Mouse (Mus musculus) hindbrain, embryonic 11.5 days (tissue): ENCODE results near the gene Ifna9. TPM values are rescaled to one million over a fixed set of nuclear protein-coding genes. Genes with fewer than 3 reads are reported as not detected.
A peak's percentile ranks its signal among the peaks of the same experiment; 100 is the strongest.

Source experiments
- ATAC-seq: fragments of 200-750 bp; cut with Nextera tagmentation; 2 replicates; pipeline ENCODE4 v1.8.0; 2017; ENCODE audit warnings: mild to moderate bottlenecking, moderate TSS enrichment, moderate library complexity; ENCODE audit not compliant: low FRiP score
- DNase-seq: peaks from one replicate; pipeline ENCODE4 v3.0.0-alpha.2; 2015; ENCODE audit warnings: low spot score
- H3K27ac ChIP-seq: fragments of 300-500 bp; sonication (generic); 2 replicates; pipeline ENCODE4 v1.5.1; 2014; ENCODE audit warnings: mild to moderate bottlenecking, low read depth, low read length
- H3K27me3 ChIP-seq: fragments of 300-500 bp; sonication (generic); 2 replicates; pipeline ENCODE4 v1.6.1; 2014; ENCODE audit warnings: mild to moderate bottlenecking, low read length, moderate library complexity, mixed read lengths; ENCODE audit not compliant: control insufficient read depth, insufficient read depth
- H3K36me3 ChIP-seq: fragments of 300-500 bp; sonication (generic); 2 replicates; pipeline ENCODE4 v1.6.1; 2014; ENCODE audit warnings: mild to moderate bottlenecking, low read length, moderate library complexity, mixed read lengths; ENCODE audit not compliant: control insufficient read depth, insufficient read depth
- H3K4me1 ChIP-seq: fragments of 300-500 bp; sonication (generic); replicated peaks from 2 replicates; pipeline ENCODE4 v1.6.1; 2014; ENCODE audit warnings: low read length, mixed read lengths; ENCODE audit not compliant: control insufficient read depth, insufficient read depth
- H3K4me2 ChIP-seq: fragments of 300-500 bp; sonication (generic); replicated peaks from 2 replicates; pipeline ENCODE4 v1.6.1; 2014; ENCODE audit warnings: mild to moderate bottlenecking, low read depth, low read length
- H3K4me3 ChIP-seq: fragments of 300-500 bp; sonication (generic); 2 replicates; pipeline ENCODE4 v1.5.1; 2014; ENCODE audit warnings: low read depth, low read length
- H3K9ac ChIP-seq: fragments of 300-500 bp; sonication (generic); 2 replicates; pipeline ENCODE4 v1.6.1; 2014; ENCODE audit warnings: low read depth, low read length
- H3K9me3 ChIP-seq: fragments of 300-500 bp; sonication (generic); 2 replicates; pipeline ENCODE4 v1.6.1; 2016; ENCODE audit warnings: low read length; ENCODE audit not compliant: control insufficient read depth
- WGBS: fragments of 180-500 bp; shearing (Covaris S2); extraction: QIAGEN DNeasy Blood & Tissue Kit; methylation state at CpG from one replicate; pipeline ENCODE4 v1.1.7; 2014; 5-methylcytosine and 5-hydroxymethylcytosine counted together
- polyA plus RNA-seq: library from polyadenylated mRNA; unstranded; fragments of >200 nt; fragmentation: Nextera tagmentation; extraction: Ambion mirVana; gene quantifications from 2 replicates; pipeline ENCODE4 v1.2.1, GENCODE M21; 2014

The Ifna9 gene
- polyA plus RNA-seq, 1 experiment from 2014 or later, result not detected

- no peak overlapping the region for H3K9ac ChIP-seq
- peak overlapping the region; percentile 26; the same call in 1 of the 2 replicates for H3K4me2 ChIP-seq
- DNase-seq, result peak; percentile 84
- H3K4me1 ChIP-seq, result no peaks in the 10 kb centered on the region
- H3K27ac ChIP-seq, result no peak overlapping the region
- WGBS, result 35% methylated on average over 22 of the region's 22 CpGs
- H3K9me3 ChIP-seq, result no peaks in the 10 kb centered on the region
- no peaks in the 10 kb centered on the region for H3K27me3 ChIP-seq
- H3K36me3 ChIP-seq, result no peaks in the 10 kb centered on the region
- ATAC-seq, result peak; percentile 72; the same call in 1 of the 2 replicates
- no peak overlapping the region for H3K4me3 ChIP-seq
Observed at GRCm38 (mm10) chr4:88550161-88550945, 41.8 kb downstream of the Ifna9 start.

GRCm38 (mm10) chr4:88547986-88548385 lies 44.2 kb downstream of the Ifna9 start:
- no peak for ATAC-seq
- WGBS, result 78% methylated on average over 1 of the region's 1 CpGs

GRCm38 (mm10) chr4:88543649-88544234 lies 48.4 kb downstream of the Ifna9 start:
- Histone ChIP-seq H3K4me2 (no peak overlapping the region), H3K9ac (no peak overlapping the region), H3K27ac (no peak overlapping the region), H3K27me3 (no peaks in the 10 kb centered on the region), H3K36me3 (no peaks in the 10 kb centered on the region), H3K9me3 (no peaks in the 10 kb centered on the region), H3K4me3 (no peak overlapping the region), H3K4me1 (no peaks in the 10 kb centered on the region)
- DNase-seq (peak; percentile 81), ATAC-seq (peak; percentile 84)
- 54% methylated on average over 2 of the region's 2 CpGs for WGBS

More at GRCm38 (mm10) chr4:88547986-88548385, 44.2 kb downstream of the Ifna9 start:
- Histone ChIP-seq H3K4me3 (no peak overlapping the region), H3K27ac (no peak overlapping the region), H3K4me2 (no peak overlapping the region), H3K36me3 (no peaks in the 10 kb centered on the region), H3K9ac (no peak overlapping the region), H3K9me3 (no peaks in the 10 kb centered on the region), H3K4me1 (no peaks in the 10 kb centered on the region), H3K27me3 (no peaks in the 10 kb centered on the region)
- no peak for DNase-seq

Other genes starting within 250 kb of the Ifna9 start
- 4.5 and 4.8 TPM in 2 replicates for gene Hacd4, start 153.5 kb downstream of the Ifna9 start, polyA plus RNA-seq
- gene Ifnb1, start 69.6 kb downstream of the Ifna9 start, polyA plus RNA-seq, result not detected in 2 replicates
- not detected in 2 replicates for gene Ifna15, start 34.1 kb downstream of the Ifna9 start, polyA plus RNA-seq
- gene Ifna14, start 20.6 kb downstream of the Ifna9 start, polyA plus RNA-seq, result not detected in 2 replicates
- gene Ifna12, start 11.0 kb upstream of the Ifna9 start, polyA plus RNA-seq, result not detected in 2 replicates
- not detected in 2 replicates for gene C87499, start 42.0 kb upstream of the Ifna9 start, polyA plus RNA-seq
- not detected in 2 replicates for gene Ifna13, start 52.1 kb upstream of the Ifna9 start, polyA plus RNA-seq
- gene Ifna16, start 84.5 kb upstream of the Ifna9 start, polyA plus RNA-seq, result not detected in 2 replicates
- gene Ifna2, start 91.5 kb upstream of the Ifna9 start, polyA plus RNA-seq, result not detected in 2 replicates
- gene Ifnab, start 99.0 kb upstream of the Ifna9 start, polyA plus RNA-seq, result not detected in 2 replicates
- gene Gm26566, start 129.4 kb upstream of the Ifna9 start, polyA plus RNA-seq, result 0.77 and 1.2 TPM in 2 replicates
- gene Klhl9, start 130.1 kb upstream of the Ifna9 start, polyA plus RNA-seq, result 136 and 150 TPM in 2 replicates
- not detected in 2 replicates for gene Gm13271, start 162.5 kb upstream of the Ifna9 start, polyA plus RNA-seq
- gene Gm13283, start 167.7 kb upstream of the Ifna9 start, polyA plus RNA-seq, result 0.20 and 0.32 TPM in 2 replicates
- gene Gm13290, start 181.4 kb upstream of the Ifna9 start, polyA plus RNA-seq, result not detected in 2 replicates
- gene Gm13289, start 184.5 kb upstream of the Ifna9 start, polyA plus RNA-seq, result not detected in 2 replicates
- not detected in 2 replicates for gene Gm13272, start 187.5 kb upstream of the Ifna9 start, polyA plus RNA-seq
- gene Ifnz, start 189.7 kb upstream of the Ifna9 start, polyA plus RNA-seq, result not detected in 2 replicates
- not detected in 2 replicates for gene Gm13276, start 193.3 kb upstream of the Ifna9 start, polyA plus RNA-seq
- gene Gm13277, start 196.2 kb upstream of the Ifna9 start, polyA plus RNA-seq, result not detected in 2 replicates
- not detected in 2 replicates for gene Gm13278, start 199.2 kb upstream of the Ifna9 start, polyA plus RNA-seq
- gene Gm13275, start 202.1 kb upstream of the Ifna9 start, polyA plus RNA-seq, result not detected in 2 replicates
- not detected in 2 replicates for gene Gm13279, start 205.0 kb upstream of the Ifna9 start, polyA plus RNA-seq
- 0.40 and 0.82 TPM in 2 replicates for gene Gm13285, start 207.3 kb upstream of the Ifna9 start, polyA plus RNA-seq
- gene Gm13287, start 210.9 kb upstream of the Ifna9 start, polyA plus RNA-seq, result not detected in 2 replicates
- gene Gm13288, start 213.1 kb upstream of the Ifna9 start, polyA plus RNA-seq, result not detected in 2 replicates
- gene Ifna7, start 223.8 kb upstream of the Ifna9 start, polyA plus RNA-seq, result not detected in 2 replicates
- not detected in 2 replicates for gene Ifna11, start 227.6 kb upstream of the Ifna9 start, polyA plus RNA-seq
- gene Ifna6, start 235.0 kb upstream of the Ifna9 start, polyA plus RNA-seq, result not detected in 2 replicates
- gene Ifna5, start 243.1 kb upstream of the Ifna9 start, polyA plus RNA-seq, result not detected in 2 replicates
- not detected in 2 replicates for gene Ifna4, start 249.5 kb upstream of the Ifna9 start, polyA plus RNA-seq